Mouse (Mus musculus) heart, postnatal 0 days (tissue): ENCODE measurements around the gene Stxbp5. TPM values are rescaled to one million over a fixed set of nuclear protein-coding genes. Genes with fewer than 3 reads are reported as not detected.

Experiments
- ATAC-seq: fragments of 200-750 bp; cut with Nextera tagmentation; 2 replicates; pipeline ENCODE4 v1.8.0; 2017; ENCODE audit warnings: low read depth, moderate number of reproducible peaks, moderate library complexity; ENCODE audit not compliant: insufficient read depth
- DNase-seq: peaks from one replicate; pipeline ENCODE4 v3.0.0-alpha.2; 2016; ENCODE audit warnings: low spot score
- H3K27ac ChIP-seq: fragments of 300-500 bp; sonication (generic); 2 replicates; pipeline ENCODE4 v1.5.1; 2014; ENCODE audit warnings: low read depth, mild to moderate bottlenecking
- H3K27me3 ChIP-seq: fragments of 300-500 bp; sonication (generic); 2 replicates; pipeline ENCODE4 v1.6.1; 2014; ENCODE audit warnings: low read length, mixed read lengths; ENCODE audit not compliant: control insufficient read depth, insufficient read depth
- H3K36me3 ChIP-seq: fragments of 300-500 bp; sonication (generic); replicated peaks from 2 replicates; pipeline ENCODE4 v1.6.1; 2014; ENCODE audit warnings: low read length, mixed read lengths; ENCODE audit not compliant: control insufficient read depth, insufficient read depth
- H3K4me1 ChIP-seq: fragments of 300-500 bp; sonication (generic); 2 replicates; pipeline ENCODE4 v1.6.1; 2014; ENCODE audit warnings: antibody characterized with exemption; ENCODE audit not compliant: control insufficient read depth, insufficient read depth
- H3K4me2 ChIP-seq: fragments of 300-500 bp; sonication (generic); 2 replicates; pipeline ENCODE4 v1.6.1; 2014; ENCODE audit warnings: low read depth, mild to moderate bottlenecking, low read length, moderate library complexity
- H3K4me3 ChIP-seq: fragments of 300-500 bp; sonication (generic); 2 replicates; pipeline ENCODE4 v1.5.1; 2014; ENCODE audit warnings: low read depth, low read length
- H3K9ac ChIP-seq: fragments of 300-500 bp; sonication (generic); replicated peaks from 2 replicates; pipeline ENCODE4 v1.6.1; 2014; ENCODE audit warnings: low read depth, low read length, mixed read lengths
- H3K9me3 ChIP-seq: fragments of 300-500 bp; sonication (generic); replicated peaks from 2 replicates; pipeline ENCODE4 v1.6.1; 2016; ENCODE audit warnings: low read length; ENCODE audit not compliant: control insufficient read depth
- CTCF ChIP-seq: IDR thresholded peaks from 2 replicates; pipeline ENCODE4 v1.5.1; 2016; ENCODE audit warnings: antibody characterized with exemption, control low read depth, low read depth
- EP300 ChIP-seq: IDR thresholded peaks from 2 replicates; pipeline ENCODE4 v1.6.1; 2016; ENCODE audit warnings: antibody characterized with exemption, low read depth
- WGBS: fragments of 180-500 bp; shearing (Covaris S2); extraction: QIAGEN DNeasy Blood & Tissue Kit; methylation state at CpG from one replicate; pipeline ENCODE4 v1.1.7; 2014; 5-methylcytosine and 5-hydroxymethylcytosine counted together
- polyA plus RNA-seq: library from polyadenylated mRNA; unstranded; fragments of >200 nt; fragmentation: Nextera tagmentation; extraction: Ambion mirVana; gene quantifications from 2 replicates; pipeline ENCODE4 v1.2.1, GENCODE M21; 2015
- total RNA-seq: library from RNA; depleted of rRNA; stranded (reverse); fragments of >200 nt; gene quantifications from 2 replicates; pipeline ENCODE4 v1.2.3, GENCODE M21; 2014; ENCODE audit warnings: low replicate concordance

Stxbp5 gene
- total and polyA plus RNA-seq, 2 experiments from 2014 or later = 1.5 to 10.6 TPM

- Histone ChIP-seq H3K27ac (peak overlapping the region; percentile 93), H3K9ac (0 out of 2 replicates have a peak overlapping the region, but pooled peaks have one; percentile 94), H3K36me3 (no peaks in the 10 kb centered on the region), H3K4me2 (peak overlapping the region; percentile 99), H3K9me3 (no peaks in the 10 kb centered on the region), H3K4me1 (peaks cover 13% of the 10 kb centered on the region), H3K4me3 (peak overlapping the region; percentile 93), H3K27me3 (no peaks in the 10 kb centered on the region)
- 1% methylated on average over 16 of the region's 16 CpGs for WGBS
- ATAC-seq = peak; percentile 88
- TF ChIP-seq CTCF = no peak
- no peak for TF ChIP-seq EP300
- DNase-seq = peak; percentile 96
Measured at GRCm38 (mm10) chr10:9901697-9902239, 889 bp upstream of the Stxbp5 start.

- peaks cover 13% of the 10 kb centered on the region for H3K4me1 ChIP-seq
- WGBS = under 1% methylated on average over 60 of the region's 81 CpGs
- H3K9me3 ChIP-seq = no peaks in the 10 kb centered on the region
- peak overlapping the region; percentile 93 for H3K27ac ChIP-seq
- DNase-seq = peak; percentile 16
- TF ChIP-seq EP300 = no peak
- H3K4me3 ChIP-seq = peak overlapping the region; percentile 93
- ATAC-seq = peak; percentile 32; the same call in 1 of the 2 replicates
- no peaks in the 10 kb centered on the region for H3K36me3 ChIP-seq
- H3K27me3 ChIP-seq = no peaks in the 10 kb centered on the region
- peak overlapping the region; percentile 94 for H3K9ac ChIP-seq
- H3K4me2 ChIP-seq = peak overlapping the region; percentile 99
Measured at GRCm38 (mm10) chr10:9900315-9901070, 386 bp downstream of the Stxbp5 start.

DNA sequence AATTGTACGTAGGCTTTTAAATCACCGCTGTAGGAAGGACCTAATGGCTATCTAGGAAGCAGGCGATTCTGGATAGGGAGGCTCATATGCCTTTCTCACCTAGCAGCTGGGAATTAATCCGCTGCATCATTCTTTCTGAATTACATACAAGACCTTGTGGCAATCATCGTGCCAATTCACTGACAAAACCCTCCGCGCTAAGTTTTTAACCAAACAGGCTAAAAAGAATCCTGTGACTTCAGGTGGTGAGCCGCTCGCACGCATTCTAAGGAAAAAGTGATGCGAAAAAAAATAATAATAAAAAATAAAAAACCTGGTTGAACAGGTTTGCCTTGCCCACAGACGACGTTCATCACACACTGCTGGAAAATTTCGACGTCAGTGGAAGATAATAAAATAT, 1.1 kb downstream of the Stxbp5 start:
- H3K36me3 ChIP-seq = no peaks in the 10 kb centered on the region
- TF ChIP-seq EP300 (no peak), CTCF (no peak)
- peak overlapping the region; percentile 99 for H3K4me2 ChIP-seq
- no peak for ATAC-seq
- H3K27ac ChIP-seq = no peak overlapping the region
- no peaks in the 10 kb centered on the region for H3K9me3 ChIP-seq
- H3K4me1 ChIP-seq = peaks cover 13% of the 10 kb centered on the region
- no peak for DNase-seq
- 4% methylated on average over 15 of the region's 15 CpGs for WGBS
- H3K9ac ChIP-seq = peak overlapping the region; percentile 94
- peak overlapping the region; percentile 93 for H3K4me3 ChIP-seq
- no peaks in the 10 kb centered on the region for H3K27me3 ChIP-seq

- peak overlapping the region; percentile 99 for H3K4me2 ChIP-seq
- no peaks in the 10 kb centered on the region for H3K27me3 ChIP-seq
- H3K36me3 ChIP-seq = no peaks in the 10 kb centered on the region
- WGBS = 21% methylated on average over 7 of the region's 7 CpGs
- no peak overlapping the region for H3K27ac ChIP-seq
- peaks cover 13% of the 10 kb centered on the region for H3K4me1 ChIP-seq
- no peak for DNase-seq
- 0 out of 2 replicates have a peak overlapping the region, but pooled peaks have one; percentile 94 for H3K9ac ChIP-seq
- TF ChIP-seq EP300 = no peak
- TF ChIP-seq CTCF = no peak
- H3K4me3 ChIP-seq = peak overlapping the region; percentile 93
- no peaks in the 10 kb centered on the region for H3K9me3 ChIP-seq
- no peak for ATAC-seq
Measured at GRCm38 (mm10) chr10:9899086-9899485, 1.8 kb downstream of the Stxbp5 start.

DNA sequence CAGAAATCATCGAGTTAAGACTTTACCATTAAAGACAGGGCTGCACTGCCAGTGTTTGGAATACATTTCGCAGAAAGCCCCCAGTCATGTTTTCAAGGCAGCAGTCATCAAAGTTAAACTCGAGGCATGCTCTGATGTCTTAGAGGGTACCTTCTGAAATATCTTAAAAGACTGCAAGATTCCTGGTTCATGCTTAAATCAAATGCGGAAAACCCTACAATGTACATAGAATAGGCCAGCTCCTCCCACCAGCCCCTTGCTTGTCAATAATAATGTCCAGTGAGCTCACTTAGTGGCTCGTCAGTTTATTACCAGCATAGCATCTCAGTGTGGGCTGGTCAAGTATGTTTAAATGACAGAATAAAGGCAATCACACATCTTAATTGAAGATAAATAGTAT, 3.0 kb downstream of the Stxbp5 start:
- ATAC-seq = no peak

More for the DNA sequence above, 3.0 kb downstream of the Stxbp5 start:
- TF ChIP-seq CTCF (no peak), EP300 (no peak)
- DNase-seq = no peak
- Histone ChIP-seq H3K27me3 (no peaks in the 10 kb centered on the region), H3K36me3 (no peaks in the 10 kb centered on the region), H3K9me3 (no peaks in the 10 kb centered on the region), H3K4me3 (no peak overlapping the region), H3K27ac (no peak overlapping the region), H3K4me2 (no peak overlapping the region), H3K4me1 (peaks cover 16% of the 10 kb centered on the region), H3K9ac (no peak overlapping the region)
- WGBS = 75% methylated on average over 5 of the region's 5 CpGs
